11 mouse cellular contexts compared by ENCODE assay signal in the genomic region with DNA sequence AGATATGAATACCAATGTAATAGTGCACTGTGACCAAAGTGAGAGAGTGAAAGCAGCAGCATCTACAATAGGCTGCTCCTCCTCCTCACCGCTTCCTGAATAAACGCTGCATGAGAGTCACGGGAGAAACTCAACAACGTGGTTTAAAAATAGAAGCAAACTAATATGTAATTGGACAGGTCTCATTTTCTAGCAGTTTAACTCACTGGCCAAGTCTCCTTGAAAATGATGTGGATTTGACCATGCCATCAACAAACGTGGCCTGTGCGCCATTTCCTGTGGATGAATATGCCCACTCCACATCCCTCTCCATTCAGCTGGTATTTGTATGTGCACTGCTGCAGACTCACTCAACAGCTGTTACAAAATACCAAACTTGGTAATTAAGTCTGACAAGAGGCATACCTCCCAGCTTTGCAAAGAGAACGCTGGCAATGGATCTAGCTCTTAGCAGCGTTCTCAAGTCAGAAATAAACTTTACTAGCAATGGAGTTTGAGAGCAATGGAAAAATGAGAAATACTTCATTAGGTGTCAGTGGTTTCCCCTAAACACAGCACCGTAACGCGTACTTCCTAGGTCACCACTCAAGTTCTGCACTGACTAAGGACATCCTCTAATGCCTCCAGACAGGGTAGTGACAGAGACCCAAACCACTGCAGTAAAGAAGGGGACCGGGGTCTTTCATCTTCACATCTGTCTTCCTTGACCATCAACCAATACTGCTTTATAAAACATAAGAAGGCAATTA. TPM values are rescaled to one million over a fixed set of nuclear protein-coding genes. Genes with fewer than 3 reads are reported as not detected.
DNase-seq lines count a peak whose midpoint lies in the region; ATAC-seq and TF ChIP-seq lines count a peak whose summit lies in the region.
"Had no signal": no experiment of that assay in that cellular context is flagged by ENCODE, and none has a peak within 500 bp of the region (broad histone marks: within the 10 kb centered on the region; RNA-seq: fewer than 3 reads in every experiment).

No protein-coding gene starts in this region.

- DNase-seq in kidney, postnatal 25 days: no peak
- no peak for DNase-seq in heart, embryonic 10.5 days (ENCODE audit: low spot score)
- peak; percentile 80 for DNase-seq in lung, postnatal 0 days (ENCODE audit: low spot score)
- DNase-seq in embryo, embryonic 10.5 days (ENCODE audit: low spot score): no peak
- DNase-seq in cerebellum, postnatal 36 days: no peak
- no peak for DNase-seq in embryo, embryonic 11 days
- DNase-seq: gastrocnemius, postnatal 36 days had no signal

- TF ChIP-seq CTCF in lung, postnatal 0 days (IDR thresholded peaks at IDR 0.05): no peak

- no peak overlapping the region for H3K4me3 ChIP-seq in kidney, embryonic 16.5 days (ENCODE audit: low read length)
- no peak overlapping the region for H3K4me3 ChIP-seq in heart, embryonic 10.5 days
- no peak overlapping the region for H3K4me3 ChIP-seq in lung, postnatal 0 days (ENCODE audit: low read depth, low read length)
- H3K4me3 ChIP-seq in stomach, embryonic 14.5 days (ENCODE audit: low read depth, low read length): no peak overlapping the region
- H3K4me3 ChIP-seq: embryonic facial prominence, embryonic 13.5 days; layer of hippocampus, adult 2 months had no signal

- no peaks in the 10 kb centered on the region for H3K9me3 ChIP-seq in kidney, embryonic 16.5 days (ENCODE audit: low read length)
- no peaks in the 10 kb centered on the region for H3K9me3 ChIP-seq in heart, embryonic 10.5 days
- H3K9me3 ChIP-seq in lung, postnatal 0 days (ENCODE audit: low read length): no peaks in the 10 kb centered on the region
- no peaks in the 10 kb centered on the region for H3K9me3 ChIP-seq in stomach, embryonic 14.5 days (ENCODE audit: control insufficient read depth, low read depth, low read length)
- H3K9me3 ChIP-seq: embryonic facial prominence, embryonic 13.5 days had no signal

- peak; percentile 76 for TF ChIP-seq EP300 in lung, postnatal 0 days (IDR thresholded peaks at IDR 0.05)

- WGBS in kidney, embryonic 16.5 days: 72% methylated on average over 12 of the region's 12 CpGs
- WGBS in heart, embryonic 10.5 days: 67% methylated on average over 12 of the region's 12 CpGs
- whole genome bisulfite sequencing in lung, postnatal 0 days: 28% methylated on average over 12 of the region's 12 CpGs
- 58% methylated on average over 12 of the region's 12 CpGs for WGBS in stomach, embryonic 14.5 days

- peaks cover 9% of the 10 kb centered on the region for H3K4me1 ChIP-seq in kidney, embryonic 16.5 days (ENCODE audit: insufficient read depth, low read length)
- H3K4me1 ChIP-seq in heart, embryonic 10.5 days: peaks cover 16% of the 10 kb centered on the region
- peaks cover 14% of the 10 kb centered on the region; the same call in 1 of the 2 replicates for H3K4me1 ChIP-seq in lung, postnatal 0 days (ENCODE audit: insufficient read depth, low read depth, low read length)
- peaks cover 10% of the 10 kb centered on the region for H3K4me1 ChIP-seq in stomach, embryonic 14.5 days (ENCODE audit: control insufficient read depth, insufficient read depth, low read length)

- H3K27me3 ChIP-seq in kidney, embryonic 16.5 days (ENCODE audit: insufficient read depth, low read length): no peaks in the 10 kb centered on the region
- no peaks in the 10 kb centered on the region for H3K27me3 ChIP-seq in heart, embryonic 10.5 days (ENCODE audit: insufficient read depth, poor library complexity, severe bottlenecking)
- no peaks in the 10 kb centered on the region for H3K27me3 ChIP-seq in lung, postnatal 0 days (replicated peaks; ENCODE audit: insufficient read depth, low read length)
- no peaks in the 10 kb centered on the region for H3K27me3 ChIP-seq in stomach, embryonic 14.5 days (ENCODE audit: control insufficient read depth, insufficient read depth, low read length)
- H3K27me3 ChIP-seq: embryonic facial prominence, embryonic 13.5 days had no signal

- no peak overlapping the region for H3K4me2 ChIP-seq in kidney, embryonic 16.5 days (replicated peaks; ENCODE audit: low read depth, low read length)
- H3K4me2 ChIP-seq in lung, postnatal 0 days (replicated peaks; ENCODE audit: low read depth, low read length): peak overlapping the region; percentile 22; the same call in 1 of the 2 replicates
- H3K4me2 ChIP-seq in stomach, embryonic 14.5 days (replicated peaks; ENCODE audit: low read depth, low read length): no peak overlapping the region
- H3K4me2 ChIP-seq: embryonic facial prominence, embryonic 13.5 days had no signal

- ATAC-seq in kidney, embryonic 16.5 days (ENCODE audit: low FRiP score, low TSS enrichment): no peak
- peak; percentile 95 for ATAC-seq in lung, postnatal 0 days
- ATAC-seq in stomach, embryonic 14.5 days (ENCODE audit: insufficient number of reproducible peaks, insufficient read depth, low FRiP score, low read depth): no peak; the same call in 1 of the 2 replicates

- peaks cover 6% of the 10 kb centered on the region; the same call in 1 of the 2 replicates for H3K36me3 ChIP-seq in kidney, embryonic 16.5 days (ENCODE audit: insufficient read depth, low read length)
- H3K36me3 ChIP-seq in heart, embryonic 10.5 days: peaks cover 15% of the 10 kb centered on the region
- H3K36me3 ChIP-seq in lung, postnatal 0 days (ENCODE audit: insufficient read depth, low read length): no peaks in the 10 kb centered on the region
- H3K36me3 ChIP-seq in stomach, embryonic 14.5 days (ENCODE audit: control insufficient read depth, insufficient read depth, low read length): peaks cover 11% of the 10 kb centered on the region

- H3K9ac ChIP-seq in kidney, embryonic 16.5 days (replicated peaks; ENCODE audit: low read length): no peak overlapping the region
- H3K9ac ChIP-seq in lung, postnatal 0 days (replicated peaks; ENCODE audit: low read depth): no peak overlapping the region
- no peak overlapping the region for H3K9ac ChIP-seq in stomach, embryonic 14.5 days (replicated peaks; ENCODE audit: low read depth, low read length)
- H3K9ac ChIP-seq: embryonic facial prominence, embryonic 13.5 days had no signal

- H3K27ac ChIP-seq in kidney, embryonic 16.5 days (ENCODE audit: low read length): peak overlapping the region; percentile 18; the same call in 1 of the 2 replicates
- H3K27ac ChIP-seq in heart, embryonic 10.5 days: peak overlapping the region; percentile 86
- H3K27ac ChIP-seq in lung, postnatal 0 days (ENCODE audit: low read length): peak overlapping the region; percentile 69
- peak overlapping the region; percentile 49; the same call in 1 of the 2 replicates for H3K27ac ChIP-seq in stomach, embryonic 14.5 days (ENCODE audit: low read length)
- H3K27ac ChIP-seq: embryonic facial prominence, embryonic 13.5 days; layer of hippocampus, adult 2 months had no signal

RNA-seq across cellular contexts. Expression of a gene that starts 46.0 kb away (rescaled TPM):
- 7.2 and 7.9 TPM in 2 replicates for polyA plus RNA-seq in kidney, embryonic 16.5 days (2015; fragmentation: Nextera tagmentation; extraction: Ambion mirVana)
- 10.7 and 13.7 TPM in 2 replicates for polyA plus RNA-seq in heart, embryonic 10.5 days (2016; fragmentation: Nextera tagmentation; extraction: Ambion mirVana)
- 4.1 and 4.2 TPM in 2 replicates for polyA plus RNA-seq in lung, postnatal 0 days (2015; fragmentation: Nextera tagmentation; extraction: Ambion mirVana)
- polyA plus RNA-seq in stomach, embryonic 14.5 days (2014; fragmentation: Nextera tagmentation; extraction: Ambion mirVana): 8.3 and 11.6 TPM in 2 replicates

Comparison
In these comparisons a context has a peak if more than half of its experiments do, and no peak if none do; other contexts are left out.
1. H3K27ac ChIP-seq: peak in every context shown above with its lines; median percentile 86 in heart, embryonic 10.5 days; 69 in lung, postnatal 0 days; 49 in stomach, embryonic 14.5 days; 18 in kidney, embryonic 16.5 days.